Mouse (Mus musculus): ENCODE measurements around the gene Phldb1. TPM values are rescaled to one million over a fixed set of nuclear protein-coding genes. Genes with fewer than 3 reads are reported as not detected.

The Phldb1 gene
- polyA plus RNA-seq (2014; fragmentation: Illumina TruSeq; extraction: RNeasy Lipid Tissue Mini Kit (QIAGEN cat#74804); ENCODE audit: low read depth, low replicate concordance): 102 TPM

GRCm38 (mm10) chr9:44734524-44735494, at the start of gene Phldb1:
Gene Phldb1 (minus strand): TSS chr9:44735198.

DNA sequence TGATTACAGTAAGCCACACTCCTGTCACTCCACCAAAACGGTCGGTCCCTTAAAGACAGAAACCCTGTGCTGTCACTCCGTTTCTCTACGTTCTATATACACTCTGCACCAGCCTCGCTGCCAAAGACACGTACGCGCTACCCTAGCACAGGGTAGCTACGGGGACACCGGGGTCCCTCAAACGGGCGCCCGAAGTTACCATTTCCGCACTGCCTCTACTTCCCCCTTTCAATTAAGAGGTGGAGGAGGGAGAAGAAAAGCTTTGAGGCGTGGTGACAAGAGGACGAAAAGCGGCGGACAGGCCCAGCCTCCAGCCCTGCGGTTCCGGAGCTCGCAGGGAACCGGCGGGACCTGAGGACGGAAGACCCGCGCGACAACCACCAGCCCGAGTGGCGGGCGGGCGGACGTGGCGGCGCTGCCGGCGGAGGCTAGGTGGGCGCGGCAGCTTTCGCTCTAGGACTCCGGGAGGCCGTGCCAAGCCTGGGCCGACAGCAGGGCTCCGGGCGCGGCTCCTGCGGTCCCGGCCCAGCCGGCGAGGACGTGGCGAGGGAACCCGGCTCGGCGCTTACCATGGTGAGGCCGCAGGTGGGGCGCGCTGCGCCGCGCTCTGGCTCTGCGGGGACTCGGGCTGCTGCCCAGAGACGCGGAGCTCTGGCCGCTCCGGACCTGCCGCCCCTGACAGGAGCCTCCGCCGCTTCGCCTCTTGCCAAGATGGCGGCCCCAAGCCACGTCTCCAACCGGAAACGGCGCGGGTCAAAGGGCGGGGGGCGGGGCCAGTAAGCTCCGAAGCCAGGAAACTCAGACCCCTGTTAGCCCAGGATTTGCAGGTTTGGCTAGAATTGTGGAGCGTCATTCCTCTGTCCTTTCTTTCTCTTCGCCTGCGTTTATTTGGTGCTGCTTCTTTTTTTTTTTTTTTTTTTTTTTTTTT, 32.4 kb upstream of the Phldb1 start, which contains the start of the genes Arcn1 and Ift46:
TSS of gene Arcn1 (minus strand) at position 745 of the 928 bp plus-strand sequence.
TSS of gene Ift46 (plus strand) at position 808 of the 928 bp plus-strand sequence.

GRCm38 (mm10) chr9:44673005-44673404, 62.0 kb downstream of the Phldb1 start, which contains the start of gene Treh:
Gene Treh (plus strand): TSS chr9:44673233.

Other genes with a start within 250 kb of the Phldb1 start
- 0.39 TPM for gene Cxcr5, start 173.3 kb downstream of the Phldb1 start, polyA plus RNA-seq (2014; fragmentation: Illumina TruSeq; extraction: RNeasy Lipid Tissue Mini Kit (QIAGEN cat#74804); ENCODE audit: low read depth, low replicate concordance)
- gene Ddx6, start 130.3 kb downstream of the Phldb1 start, polyA plus RNA-seq (2014; fragmentation: Illumina TruSeq; extraction: RNeasy Lipid Tissue Mini Kit (QIAGEN cat#74804); ENCODE audit: low read depth, low replicate concordance): 67.0 TPM
- gene Treh, start 62.0 kb downstream of the Phldb1 start, polyA plus RNA-seq (2014; fragmentation: Illumina TruSeq; extraction: RNeasy Lipid Tissue Mini Kit (QIAGEN cat#74804); ENCODE audit: low read depth, low replicate concordance): not detected
- 71.8 TPM for gene Arcn1, start 32.6 kb upstream of the Phldb1 start, polyA plus RNA-seq (2014; fragmentation: Illumina TruSeq; extraction: RNeasy Lipid Tissue Mini Kit (QIAGEN cat#74804); ENCODE audit: low read depth, low replicate concordance)
- gene Ift46, start 32.7 kb upstream of the Phldb1 start, polyA plus RNA-seq (2014; fragmentation: Illumina TruSeq; extraction: RNeasy Lipid Tissue Mini Kit (QIAGEN cat#74804); ENCODE audit: low read depth, low replicate concordance): 27.7 TPM
- 10.4 TPM for gene Tmem25, start 64.1 kb upstream of the Phldb1 start, polyA plus RNA-seq (2014; fragmentation: Illumina TruSeq; extraction: RNeasy Lipid Tissue Mini Kit (QIAGEN cat#74804); ENCODE audit: low read depth, low replicate concordance)
- not detected for gene Ttc36, start 67.9 kb upstream of the Phldb1 start, polyA plus RNA-seq (2014; fragmentation: Illumina TruSeq; extraction: RNeasy Lipid Tissue Mini Kit (QIAGEN cat#74804); ENCODE audit: low read depth, low replicate concordance)
- gene Kmt2a, start 146.1 kb upstream of the Phldb1 start, polyA plus RNA-seq (2014; fragmentation: Illumina TruSeq; extraction: RNeasy Lipid Tissue Mini Kit (QIAGEN cat#74804); ENCODE audit: low read depth, low replicate concordance): 13.0 TPM
- 2,238 TPM for gene Atp5l, start 185.5 kb upstream of the Phldb1 start, polyA plus RNA-seq (2014; fragmentation: Illumina TruSeq; extraction: RNeasy Lipid Tissue Mini Kit (QIAGEN cat#74804); ENCODE audit: low read depth, low replicate concordance)
- gene Ube4a, start 230.4 kb upstream of the Phldb1 start, polyA plus RNA-seq (2014; fragmentation: Illumina TruSeq; extraction: RNeasy Lipid Tissue Mini Kit (QIAGEN cat#74804); ENCODE audit: low read depth, low replicate concordance): 25.2 TPM
- not detected for gene Cd3g, start 245.2 kb upstream of the Phldb1 start, polyA plus RNA-seq (2014; fragmentation: Illumina TruSeq; extraction: RNeasy Lipid Tissue Mini Kit (QIAGEN cat#74804); ENCODE audit: low read depth, low replicate concordance)
- 0.29 TPM for gene Cd3d, start 246.6 kb upstream of the Phldb1 start, polyA plus RNA-seq (2014; fragmentation: Illumina TruSeq; extraction: RNeasy Lipid Tissue Mini Kit (QIAGEN cat#74804); ENCODE audit: low read depth, low replicate concordance)